Comparison of ENCODE assay signal across 35 mouse cellular contexts in genomic region chr16:38236936-38237585, GRCm38 (mm10). TPM values are rescaled to one million over a fixed set of nuclear protein-coding genes. Genes with fewer than 3 reads are reported as not detected.
DNase-seq lines count a peak whose midpoint lies in the region; ATAC-seq lines count a peak whose summit lies in the region.
"Had no signal": no experiment of that assay in that cellular context is flagged by ENCODE, and none has a peak within 500 bp of the region (broad histone marks: within the 10 kb centered on the region; RNA-seq: fewer than 3 reads in every experiment).

No protein-coding gene starts in this region.

- H3K4me2 ChIP-seq in liver, embryonic 12.5 days, result no peak overlapping the region
- no peak overlapping the region for H3K4me2 ChIP-seq in midbrain, embryonic 13.5 days (replicated peaks)
- H3K4me2 ChIP-seq: embryonic facial prominence, embryonic 13.5 days; forebrain, embryonic 13.5 days; heart, embryonic 11.5 days; hindbrain, embryonic 12.5 days; hindbrain, embryonic 15.5 days had no signal

- no peaks in the 10 kb centered on the region for H3K27me3 ChIP-seq in liver, embryonic 12.5 days (replicated peaks)
- H3K27me3 ChIP-seq in midbrain, embryonic 13.5 days, result no peaks in the 10 kb centered on the region
- H3K27me3 ChIP-seq: embryonic facial prominence, embryonic 13.5 days; forebrain, embryonic 13.5 days; hindbrain, embryonic 12.5 days; hindbrain, embryonic 15.5 days; Patski had no signal

- WGBS in liver, embryonic 12.5 days (ENCODE audit: insufficient replicate concordance), result 29% methylated on average over 4 of the region's 4 CpGs
- WGBS in midbrain, embryonic 13.5 days, result 86% methylated on average over 4 of the region's 4 CpGs

- H3K4me3 ChIP-seq in liver, embryonic 12.5 days, result no peak overlapping the region
- H3K4me3 ChIP-seq in midbrain, embryonic 13.5 days (replicated peaks), result no peak overlapping the region
- H3K4me3 ChIP-seq: embryonic facial prominence, embryonic 10.5 days; embryonic facial prominence, embryonic 13.5 days; erythroblast, embryonic 14.5 days; forebrain, embryonic 13.5 days; gastrocnemius, adult 2 months; hindbrain, embryonic 12.5 days; hindbrain, embryonic 15.5 days had no signal

- H3K36me3 ChIP-seq in liver, embryonic 12.5 days, result peaks cover 18% of the 10 kb centered on the region
- peaks cover 29% of the 10 kb centered on the region for H3K36me3 ChIP-seq in midbrain, embryonic 13.5 days

- no peak overlapping the region for H3K27ac ChIP-seq in liver, embryonic 12.5 days
- no peak overlapping the region for H3K27ac ChIP-seq in midbrain, embryonic 13.5 days
- H3K27ac ChIP-seq: embryonic facial prominence, embryonic 10.5 days; embryonic facial prominence, embryonic 13.5 days; forebrain, embryonic 13.5 days; gastrocnemius, adult 2 months; hindbrain, embryonic 12.5 days; hindbrain, embryonic 15.5 days had no signal

- no peak for DNase-seq in liver
- DNase-seq in NIH3T3 (ENCODE audit: low read depth), result peak; percentile 28
- DNase-seq in c-Kit-positive CD71-positive TER-119-negative erythroid progenitor cells, embryonic 14.5 days (ENCODE audit: low read depth), result peak; percentile 20
- no peak for DNase-seq in layer of hippocampus, postnatal 36 days
- DNase-seq: adrenal gland, postnatal 10 days; adrenal gland, postnatal 36 days; cerebellum, adult 11-12 months; cerebellum, adult 8-10 months; cerebellum, postnatal 10 days; cerebellum, postnatal 36 days; embryo, embryonic 11 days; gastrocnemius, adult 2 months; gastrocnemius, postnatal 14 days; heart, adult 11 months had no signal

- H3K9ac ChIP-seq in liver, embryonic 12.5 days, result no peak overlapping the region; the same call in 1 of the 2 replicates
- H3K9ac ChIP-seq in midbrain, embryonic 13.5 days (replicated peaks), result no peak overlapping the region
- H3K9ac ChIP-seq: embryonic facial prominence, embryonic 13.5 days; forebrain, embryonic 13.5 days; hindbrain, embryonic 12.5 days; hindbrain, embryonic 15.5 days had no signal

- H3K4me1 ChIP-seq in liver, embryonic 12.5 days, result peaks cover 16% of the 10 kb centered on the region
- peaks cover 3% of the 10 kb centered on the region; the same call in 1 of the 2 replicates for H3K4me1 ChIP-seq in midbrain, embryonic 13.5 days (replicated peaks)
- H3K4me1 ChIP-seq: embryonic facial prominence, embryonic 10.5 days; embryonic facial prominence, embryonic 13.5 days; forebrain, embryonic 13.5 days; hindbrain, embryonic 12.5 days had no signal

- no peaks in the 10 kb centered on the region for H3K9me3 ChIP-seq in liver, embryonic 12.5 days (replicated peaks)
- no peaks in the 10 kb centered on the region for H3K9me3 ChIP-seq in midbrain, embryonic 13.5 days
- H3K9me3 ChIP-seq: embryonic facial prominence, embryonic 10.5 days; embryonic facial prominence, embryonic 13.5 days; forebrain, embryonic 13.5 days; hindbrain, embryonic 12.5 days; hindbrain, embryonic 15.5 days had no signal

- peak; percentile 55; the same call in 1 of the 2 replicates for ATAC-seq in liver, embryonic 12.5 days
- ATAC-seq in megakaryocyte-erythroid progenitor cell, adult 5-6 weeks (replicated peaks; ENCODE audit: low FRiP score, low TSS enrichment, poor library complexity, severe bottlenecking), result peak; percentile 58; the same call in 1 of the 2 replicates
- no peak for ATAC-seq in midbrain, embryonic 13.5 days
- ATAC-seq: CD4-positive, CD25-positive, alpha-beta regulatory T cell, adult 4 months; forebrain, embryonic 13.5 days; forebrain, embryonic 16.5 days; Patski had no signal

RNA-seq across cellular contexts. Expression of gene Nr1i2, which starts 57.6 kb away (rescaled TPM):
- polyA plus RNA-seq in liver, embryonic 12.5 days (2016; fragmentation: Nextera tagmentation; extraction: Ambion mirVana), result 1.4 and 1.8 TPM in 2 replicates
- not detected in 2 replicates for total RNA-seq in megakaryocyte-erythroid progenitor cell, adult 5-6 weeks (2014; fragmentation: Nextera tagmentation)
- total RNA-seq in megakaryocyte-erythroid progenitor cell, adult 5-6 weeks (2017), result not detected in 2 replicates
- polyA plus RNA-seq in midbrain, embryonic 13.5 days (2015; fragmentation: Nextera tagmentation; extraction: Ambion mirVana), result not detected in 2 replicates
- not detected for total RNA-seq in layer of hippocampus, postnatal 36 days (2021)
- total RNA-seq: adrenal gland, adult 18-20 months; adrenal gland, postnatal 36 days; gastrocnemius, adult 2 months; gastrocnemius, postnatal 14 days; heart, adult 8-10 months; heart, postnatal 25 days had no signal
- polyA plus RNA-seq: C2C12; CD4-positive, CD25-positive, alpha-beta regulatory T cell, adult 4 months; cortical plate, adult 2 months; embryonic facial prominence, embryonic 10.5 days; embryonic facial prominence, embryonic 13.5 days; erythroblast, embryonic 14.5 days; forebrain, embryonic 13.5 days; forebrain, embryonic 16.5 days; frontal cortex, adult 2 months; heart, embryonic 14.5 days; heart, postnatal 0 days; hindbrain, embryonic 12.5 days; hindbrain, embryonic 15.5 days had no signal

Comparison
In these comparisons a context has a peak if more than half of its experiments do, and no peak if none do; other contexts are left out.
1. DNase-seq: peak in NIH3T3 (single experiment) and c-Kit-positive CD71-positive TER-119-negative erythroid progenitor cells, embryonic 14.5 days (single experiment); none in liver (single experiment) and layer of hippocampus, postnatal 36 days (0 of 2).